Mouse (Mus musculus): ENCODE measurements around the gene Nkx2-5. TPM values are rescaled to one million over a fixed set of nuclear protein-coding genes. Genes with fewer than 3 reads are reported as not detected.

Gene Nkx2-5
- polyA plus RNA-seq, 1 experiment: not detected

- DNase-seq: no peak
- no peak for TF ChIP-seq POLR2A (IDR thresholded peaks at IDR 0.05; ENCODE audit: low read depth, low read length)
- TF ChIP-seq CTCF (conservative IDR thresholded peaks at IDR 0.05; ENCODE audit: insufficient read depth, insufficient read length, low read depth, low read length): no peak
- Histone ChIP-seq H3K4me1 (ENCODE audit: control insufficient read depth, insufficient read depth, low read length) (peaks cover 3% of the 10 kb centered on the region; the same call in 1 of the 2 replicates), H3K36me3 (ENCODE audit: control insufficient read depth, insufficient read depth, low read length) (no peaks in the 10 kb centered on the region), H3K4me3 (ENCODE audit: insufficient read depth, low read depth, low read length) (no peak overlapping the region), H3K27ac (ENCODE audit: insufficient read depth, low read depth, low read length) (no peak overlapping the region), H3K27me3 (replicated peaks; ENCODE audit: control insufficient read depth, insufficient read depth, low read length) (peaks cover 18% of the 10 kb centered on the region)
- 14% methylated on average over 8 of the region's 8 CpGs for WGBS
Observed at GRCm38 (mm10) chr17:26846411-26846810, 1.6 kb upstream of the Nkx2-5 start.

GRCm38 (mm10) chr17:26845149-26846050, 591 bp upstream of the Nkx2-5 start:
- Histone ChIP-seq H3K4me1 (ENCODE audit: control insufficient read depth, insufficient read depth, low read length) (peaks cover 3% of the 10 kb centered on the region; the same call in 1 of the 2 replicates), H3K4me3 (ENCODE audit: insufficient read depth, low read depth, low read length) (no peak overlapping the region), H3K27me3 (replicated peaks; ENCODE audit: control insufficient read depth, insufficient read depth, low read length) (peaks cover 24% of the 10 kb centered on the region), H3K27ac (ENCODE audit: insufficient read depth, low read depth, low read length) (no peak overlapping the region), H3K36me3 (ENCODE audit: control insufficient read depth, insufficient read depth, low read length) (no peaks in the 10 kb centered on the region)
- DNase-seq: no peak
- WGBS: 11% methylated on average over 14 of the region's 14 CpGs
- TF ChIP-seq CTCF (conservative IDR thresholded peaks at IDR 0.05; ENCODE audit: insufficient read depth, insufficient read length, low read depth, low read length) (no peak), POLR2A (IDR thresholded peaks at IDR 0.05; ENCODE audit: low read depth, low read length) (no peak)

- 3% methylated on average over 36 of the region's 36 CpGs for WGBS
Observed at GRCm38 (mm10) chr17:26844371-26844851, 398 bp downstream of the Nkx2-5 start.

GRCm38 (mm10) chr17:26843696-26844236, 1.0 kb downstream of the Nkx2-5 start:
- H3K27me3 ChIP-seq (replicated peaks; ENCODE audit: control insufficient read depth, insufficient read depth, low read length): peaks cover 21% of the 10 kb centered on the region
- WGBS: 6% methylated on average over 7 of the region's 7 CpGs
- no peak for DNase-seq

More at GRCm38 (mm10) chr17:26844371-26844851, 398 bp downstream of the Nkx2-5 start:
- H3K4me1 ChIP-seq (ENCODE audit: control insufficient read depth, insufficient read depth, low read length): no peaks in the 10 kb centered on the region; the same call in 1 of the 2 replicates
- no peak for TF ChIP-seq CTCF (conservative IDR thresholded peaks at IDR 0.05; ENCODE audit: insufficient read depth, insufficient read length, low read depth, low read length)
- TF ChIP-seq POLR2A (IDR thresholded peaks at IDR 0.05; ENCODE audit: low read depth, low read length): no peak
- peaks cover 19% of the 10 kb centered on the region for H3K27me3 ChIP-seq (replicated peaks; ENCODE audit: control insufficient read depth, insufficient read depth, low read length)
- DNase-seq: no peak
- no peak overlapping the region for H3K4me3 ChIP-seq (ENCODE audit: insufficient read depth, low read depth, low read length)
- H3K27ac ChIP-seq (ENCODE audit: insufficient read depth, low read depth, low read length): no peak overlapping the region
- no peaks in the 10 kb centered on the region for H3K36me3 ChIP-seq (ENCODE audit: control insufficient read depth, insufficient read depth, low read length)

GRCm38 (mm10) chr17:26843229-26843567, 1.6 kb downstream of the Nkx2-5 start:
- Histone ChIP-seq H3K4me3 (ENCODE audit: insufficient read depth, low read depth, low read length) (no peak overlapping the region), H3K4me1 (ENCODE audit: control insufficient read depth, insufficient read depth, low read length) (no peaks in the 10 kb centered on the region), H3K27ac (ENCODE audit: insufficient read depth, low read depth, low read length) (no peak overlapping the region), H3K27me3 (replicated peaks; ENCODE audit: control insufficient read depth, insufficient read depth, low read length) (peaks cover 19% of the 10 kb centered on the region), H3K36me3 (ENCODE audit: control insufficient read depth, insufficient read depth, low read length) (no peaks in the 10 kb centered on the region)
- no peak for DNase-seq
- TF ChIP-seq POLR2A (IDR thresholded peaks at IDR 0.05; ENCODE audit: low read depth, low read length) (no peak), CTCF (conservative IDR thresholded peaks at IDR 0.05; ENCODE audit: insufficient read depth, insufficient read length, low read depth, low read length) (no peak)
- WGBS: 11% methylated on average over 14 of the region's 14 CpGs

More at GRCm38 (mm10) chr17:26843696-26844236, 1.0 kb downstream of the Nkx2-5 start:
- TF ChIP-seq CTCF (conservative IDR thresholded peaks at IDR 0.05; ENCODE audit: insufficient read depth, insufficient read length, low read depth, low read length) (no peak), POLR2A (IDR thresholded peaks at IDR 0.05; ENCODE audit: low read depth, low read length) (no peak)
- no peaks in the 10 kb centered on the region for H3K36me3 ChIP-seq (ENCODE audit: control insufficient read depth, insufficient read depth, low read length)
- no peak overlapping the region for H3K27ac ChIP-seq (ENCODE audit: insufficient read depth, low read depth, low read length)
- H3K4me3 ChIP-seq (ENCODE audit: insufficient read depth, low read depth, low read length): no peak overlapping the region
- H3K4me1 ChIP-seq (ENCODE audit: control insufficient read depth, insufficient read depth, low read length): no peaks in the 10 kb centered on the region

GRCm38 (mm10) chr17:26842431-26843228, 2.2 kb downstream of the Nkx2-5 start:
- H3K4me1 ChIP-seq (ENCODE audit: control insufficient read depth, insufficient read depth, low read length): no peaks in the 10 kb centered on the region
- H3K27me3 ChIP-seq (replicated peaks; ENCODE audit: control insufficient read depth, insufficient read depth, low read length): peaks cover 17% of the 10 kb centered on the region
- no peak overlapping the region for H3K4me3 ChIP-seq (ENCODE audit: insufficient read depth, low read depth, low read length)
- TF ChIP-seq POLR2A (IDR thresholded peaks at IDR 0.05; ENCODE audit: low read depth, low read length) (no peak), CTCF (conservative IDR thresholded peaks at IDR 0.05; ENCODE audit: insufficient read depth, insufficient read length, low read depth, low read length) (no peak)
- peak; percentile 48 for DNase-seq
- no peak overlapping the region for H3K27ac ChIP-seq (ENCODE audit: insufficient read depth, low read depth, low read length)
- no peaks in the 10 kb centered on the region for H3K36me3 ChIP-seq (ENCODE audit: control insufficient read depth, insufficient read depth, low read length)
- WGBS: 23% methylated on average over 9 of the region's 9 CpGs
